Mouse (Mus musculus): ENCODE data around the gene Rwdd4a.

GRCm38 (mm10) chr8:47570161-47570560 lies 36.7 kb downstream of the Rwdd4a start:
- TF ChIP-seq GATA2 (IDR thresholded peaks at IDR 0.05; ENCODE audit: borderline replicate concordance, low read depth, low read length), result no peak
- no peak for TF ChIP-seq CTCF (IDR thresholded peaks at IDR 0.05; ENCODE audit: low read depth, low read length)
- no peak for TF ChIP-seq POLR2AphosphoS5 (IDR thresholded peaks at IDR 0.05; ENCODE audit: insufficient replicate concordance, low read depth, low read length)
